Mouse (Mus musculus) megakaryocyte, embryonic 14.5 days (primary cell): ENCODE data around the gene Fgfr2.

Source experiments
- FLI1 ChIP-seq: IDR thresholded peaks from 2 replicates; pipeline ENCODE4 v1.6.1; 2012; ENCODE audit warnings: low read length, inconsistent platforms, mixed read lengths
- GATA1 ChIP-seq: IDR thresholded peaks from 3 replicates; pipeline ENCODE4 v1.6.1; 2012; ENCODE audit warnings: mixed read lengths, low read length, inconsistent platforms, borderline replicate concordance

DNA sequence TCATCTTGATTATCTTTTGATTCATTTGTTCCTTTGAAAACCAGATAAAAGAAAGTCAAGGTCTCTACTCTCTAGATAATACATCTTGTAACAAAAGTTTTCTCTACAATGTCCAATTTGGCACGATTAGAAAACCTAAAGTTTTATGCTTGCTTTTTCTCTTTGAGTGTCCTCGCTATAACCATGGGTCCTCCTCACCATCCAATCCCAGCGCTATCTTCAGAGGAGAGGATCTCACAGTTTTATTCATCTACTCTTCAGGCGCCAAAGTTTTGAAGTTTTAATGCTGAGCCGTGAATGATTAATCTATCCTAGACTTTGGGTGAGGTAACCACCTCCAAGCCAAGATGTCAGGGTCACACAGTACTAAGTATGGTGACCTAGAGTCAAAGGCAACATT lies 2687.4 kb downstream of the Fgfr2 start:
- TF ChIP-seq GATA1 (no peak), FLI1 (no peak)
